Mouse (Mus musculus) CH12.LX (cell line): ENCODE results near the gene Urad.

Source experiments
- CTCF ChIP-seq, 2 experiments: IDR thresholded peaks in 1 of 2; conservative IDR thresholded peaks in 1 of 2; 2 replicates each; pipeline ENCODE4 v1.5.1; 2011 to 2012; ENCODE audit warnings: low read depth in 2 of 2, low read length in 2 of 2, improper control_type of control experiment in 1 of 2, inconsistent platforms in 1 of 2, mild to moderate bottlenecking in 1 of 2, moderate library complexity in 1 of 2
- POLR2A ChIP-seq: IDR thresholded peaks from 2 replicates; pipeline ENCODE4 v1.6.1; 2011; ENCODE audit warnings: low read depth, mild to moderate bottlenecking, improper control_type of control experiment, low read length
- SIN3A ChIP-seq: IDR thresholded peaks from 2 replicates; pipeline ENCODE4 v1.6.1; 2012; ENCODE audit warnings: low read length, improper control_type of control experiment, inconsistent platforms

GRCm38 (mm10) chr5:147356260-147357055, 34.2 kb upstream of the Urad start:
- TF ChIP-seq POLR2A (no peak), SIN3A (no peak), CTCF (conservative IDR thresholded peaks at IDR 0.05 in 1 of 2, IDR thresholded peaks at IDR 0.05 in 1 of 2; ENCODE audit: low read depth in 2 of 2, low read length in 2 of 2) (no peak)
